ENCODE assay signal across 31 mouse cellular contexts in genomic region chr2:36033966-36034365, GRCm38 (mm10). TPM values are rescaled to one million over a fixed set of nuclear protein-coding genes. Genes with fewer than 3 reads are reported as not detected.
A peak's percentile ranks its signal among the peaks of the same experiment; 100 is the strongest.
DNase-seq lines count a peak whose midpoint lies in the region; ATAC-seq and TF ChIP-seq lines count a peak whose summit lies in the region.
"Had no signal": no experiment of that assay in that cellular context is flagged by ENCODE, and none has a peak within 500 bp of the region (broad histone marks: within the 10 kb centered on the region; RNA-seq: fewer than 3 reads in every experiment).

No protein-coding gene starts in this region.

- H3K36me3 ChIP-seq in heart, embryonic 13.5 days: peaks cover 39% of the 10 kb centered on the region

- peak overlapping the region; percentile 66 for H3K27ac ChIP-seq in gastrocnemius, adult 2 months
- H3K27ac ChIP-seq in heart, embryonic 13.5 days (replicated peaks): 0 out of 2 replicates have a peak overlapping the region, but pooled peaks have one; percentile 20
- peak overlapping the region; percentile 72 for H3K27ac ChIP-seq in brown adipose tissue, adult 24 weeks (replicated peaks; ENCODE audit: low read depth, low read length)
- H3K27ac ChIP-seq: embryonic facial prominence, embryonic 13.5 days; embryonic facial prominence, embryonic 15.5 days; forebrain, embryonic 10.5 days; forebrain, embryonic 12.5 days had no signal

- DNase-seq in gastrocnemius, adult 2 months: no peak
- DNase-seq in gastrocnemius, adult 18-20 months (ENCODE audit: low spot score): no peak
- peak; percentile 19 to 37 for DNase-seq in heart, adult 18-20 months
- DNase-seq in heart, postnatal 36 days: no peak
- DNase-seq in heart, postnatal 14 days: no peak
- DNase-seq: adrenal gland, adult 8-10 months; adrenal gland, postnatal 14 days; adrenal gland, postnatal 36 days; B cell, adult 2 months; cerebellum, adult 11 months; cerebellum, adult 18-20 months; cerebellum, adult 8-10 months; cerebellum, adult 9-11 months; cerebellum, postnatal 14 days; cerebellum, postnatal 36 days; embryo, embryonic 11 days had no signal

- no peak overlapping the region for H3K9ac ChIP-seq in heart, embryonic 13.5 days
- H3K9ac ChIP-seq: embryonic facial prominence, embryonic 13.5 days; embryonic facial prominence, embryonic 15.5 days; forebrain, embryonic 12.5 days had no signal

- H3K4me2 ChIP-seq in heart, embryonic 13.5 days: no peak overlapping the region
- H3K4me2 ChIP-seq: embryonic facial prominence, embryonic 13.5 days; embryonic facial prominence, embryonic 15.5 days; forebrain, embryonic 12.5 days had no signal

- intact Hi-C loops in gastrocnemius, adult 2 months (cut with DNase I): loop anchor here (1.0 kb wide), 1 partner anchor 41 kb away; no protein-coding TSS in a partner anchor
- intact Hi-C loops in heart, postnatal 36 days (cut with DNase I): loop anchor here (5.0 kb wide), 1 partner anchor 93 kb away; no protein-coding TSS in a partner anchor
- intact Hi-C loops in heart, postnatal 14 days (cut with DNase I): no loop called here

- H3K9me3 ChIP-seq in heart, embryonic 13.5 days: peaks cover 7% of the 10 kb centered on the region; the same call in 1 of the 2 replicates
- H3K9me3 ChIP-seq: embryonic facial prominence, embryonic 13.5 days; embryonic facial prominence, embryonic 15.5 days; forebrain, embryonic 10.5 days; forebrain, embryonic 12.5 days; G1E had no signal

- ATAC-seq in heart, embryonic 13.5 days (ENCODE audit: extremely low read depth, insufficient number of reproducible peaks, low FRiP score, low TSS enrichment): no peak
- ATAC-seq: activated CD4-positive, CD25-positive, alpha-beta regulatory T cell, adult 4 months; CD4-positive, CD25-positive, alpha-beta regulatory T cell, adult 4 months; forebrain, embryonic 14.5 days; Patski had no signal

- no peak for TF ChIP-seq CTCF in gastrocnemius, adult 2 months (IDR thresholded peaks at IDR 0.05)

- H3K4me1 ChIP-seq in heart, embryonic 13.5 days: peaks cover 11% of the 10 kb centered on the region
- peaks cover 34% of the 10 kb centered on the region for H3K4me1 ChIP-seq in brown adipose tissue, adult 24 weeks (ENCODE audit: control insufficient read depth, insufficient read depth, insufficient read length, low read length)
- H3K4me1 ChIP-seq: embryonic facial prominence, embryonic 13.5 days; embryonic facial prominence, embryonic 15.5 days; forebrain, embryonic 10.5 days had no signal

- H3K4me3 ChIP-seq in gastrocnemius, adult 2 months: no peak overlapping the region
- no peak overlapping the region for H3K4me3 ChIP-seq in heart, embryonic 13.5 days
- no peak overlapping the region for H3K4me3 ChIP-seq in brown adipose tissue, adult 24 weeks (ENCODE audit: insufficient read depth, low read depth, low read length)
- H3K4me3 ChIP-seq: embryonic facial prominence, embryonic 13.5 days; embryonic facial prominence, embryonic 15.5 days; erythroblast, embryonic 14.5 days; forebrain, embryonic 10.5 days; forebrain, embryonic 12.5 days had no signal

- H3K27me3 ChIP-seq in heart, embryonic 13.5 days (replicated peaks): no peaks in the 10 kb centered on the region
- H3K27me3 ChIP-seq: CH12.LX; embryonic facial prominence, embryonic 13.5 days; embryonic facial prominence, embryonic 15.5 days; forebrain, embryonic 12.5 days; Patski had no signal

- WGBS in heart, embryonic 13.5 days: 66% methylated on average over 7 of the region's 7 CpGs

RNA-seq across cellular contexts. Expression of gene Ndufa8, which starts 15.2 kb away (rescaled TPM):
- total RNA-seq in gastrocnemius, adult 2 months (2021): 100 to 1,000 TPM; 298 to 413 TPM
- 100 to 1,000 TPM; 309 to 366 TPM for total RNA-seq in gastrocnemius, adult 18-20 months (2021)
- total RNA-seq in heart, adult 18-20 months (2021): 100 to 1,000 TPM; 687 to 800 TPM
- total RNA-seq in heart, postnatal 36 days (2021): 100 to 1,000 TPM; 662 to 685 TPM
- 363 and 394 TPM in 2 replicates for polyA plus RNA-seq in heart, embryonic 13.5 days (2015; fragmentation: Nextera tagmentation; extraction: Ambion mirVana)
- 100 to 1,000 TPM; 603 TPM for total RNA-seq in heart, postnatal 14 days (2021)
- polyA plus RNA-seq in brown adipose tissue, adult 24 weeks (2012; ENCODE audit: insufficient read depth, insufficient read length, missing spikeins): 607 and 660 TPM in 2 replicates

RNA-seq across cellular contexts. Expression of gene Morn5, which starts 15.3 kb away (rescaled TPM):
- total RNA-seq in gastrocnemius, adult 2 months (2021): not detected
- not detected for total RNA-seq in gastrocnemius, adult 18-20 months (2021)
- not detected for total RNA-seq in heart, adult 18-20 months (2021)
- total RNA-seq in heart, postnatal 36 days (2021): not detected
- not detected in 2 replicates for polyA plus RNA-seq in heart, embryonic 13.5 days (2015; fragmentation: Nextera tagmentation; extraction: Ambion mirVana)
- not detected for total RNA-seq in heart, postnatal 14 days (2021)
- not detected in 2 replicates for polyA plus RNA-seq in brown adipose tissue, adult 24 weeks (2012; ENCODE audit: insufficient read depth, insufficient read length, missing spikeins)
- total RNA-seq: adrenal gland, postnatal 14 days; common myeloid progenitor, adult 5-6 weeks had no signal
- polyA plus RNA-seq: activated CD4-positive, CD25-positive, alpha-beta regulatory T cell, adult 4 months; CD4-positive, CD25-positive, alpha-beta regulatory T cell, adult 4 months; embryonic facial prominence, embryonic 11.5 days; embryonic facial prominence, embryonic 13.5 days; erythroblast, embryonic 14.5 days; G1E had no signal

RNA-seq across cellular contexts. Expression of gene Ttll11, which starts 54.3 kb away (rescaled TPM):
- total RNA-seq in gastrocnemius, adult 2 months (2021): 1 to 10 TPM; 3.0 to 3.4 TPM
- total RNA-seq in gastrocnemius, adult 18-20 months (2021): 1 to 10 TPM; 1.7 to 2.1 TPM
- total RNA-seq in heart, adult 18-20 months (2021): 1 to 10 TPM; 1.1 to 1.9 TPM
- total RNA-seq in heart, postnatal 36 days (2021): 1 to 10 TPM; 1.1 to 2.5 TPM
- polyA plus RNA-seq in heart, embryonic 13.5 days (2015; fragmentation: Nextera tagmentation; extraction: Ambion mirVana): 0.84 and 0.86 TPM in 2 replicates
- 1 to 10 TPM; 1.3 to 1.9 TPM for total RNA-seq in heart, postnatal 14 days (2021)
- 2.0 and 2.4 TPM in 2 replicates for polyA plus RNA-seq in brown adipose tissue, adult 24 weeks (2012; ENCODE audit: insufficient read depth, insufficient read length, missing spikeins)
- polyA plus RNA-seq: activated CD4-positive, CD25-positive, alpha-beta regulatory T cell, adult 4 months; CD4-positive, CD25-positive, alpha-beta regulatory T cell, adult 4 months had no signal

Comparison
In these comparisons a context has a peak if more than half of its experiments do, and no peak if none do; other contexts are left out.
1. DNase-seq: peak in heart, adult 18-20 months (2 of 2); none in gastrocnemius, adult 2 months (single experiment), gastrocnemius, adult 18-20 months (single experiment), heart, postnatal 36 days (0 of 2) and heart, postnatal 14 days (0 of 2).
2. H3K27ac ChIP-seq: peak in every context shown above with its lines; median percentile 72 in brown adipose tissue, adult 24 weeks; 66 in gastrocnemius, adult 2 months; 20 in heart, embryonic 13.5 days.